8 mouse cellular contexts compared by ENCODE assay signal in genomic region chr13:62684608-62685286, GRCm38 (mm10).
DNase-seq lines count a peak whose midpoint lies in the region; ATAC-seq and TF ChIP-seq lines count a peak whose summit lies in the region.
"Not testable (repeated sequence)": the region's sequence is repeated elsewhere in the genome, so short reads cannot be mapped to it uniquely, and the experiment has no call there.

No protein-coding gene starts in this region.

- peak; percentile 100 for ATAC-seq in activated CD4-positive, CD25-positive, alpha-beta regulatory T cell, adult 4 months
- peak; percentile 98 for ATAC-seq in hindbrain, postnatal 0 days

- peak overlapping the region; percentile 50; the same call in 1 of the 2 replicates for H3K4me2 ChIP-seq in hindbrain, postnatal 0 days (ENCODE audit: low read depth, low read length)

- H3K9me3 ChIP-seq in hindbrain, postnatal 0 days (ENCODE audit: low read length): not testable (repeated sequence)

- H3K4me3 ChIP-seq in hindbrain, postnatal 0 days (ENCODE audit: low read length): peak overlapping the region; percentile 43

- not testable (repeated sequence) for TF ChIP-seq CTCF in hindbrain, postnatal 0 days (IDR thresholded peaks at IDR 0.05; ENCODE audit: low read depth)

- peak overlapping the region; percentile 21; the same call in 1 of the 2 replicates for H3K9ac ChIP-seq in hindbrain, postnatal 0 days (replicated peaks; ENCODE audit: low read length)

- WGBS in hindbrain, postnatal 0 days: 1% methylated on average over 17 of the region's 20 CpGs

- H3K36me3 ChIP-seq in hindbrain, postnatal 0 days (ENCODE audit: insufficient read depth, low read length): not testable (repeated sequence)

- not testable (repeated sequence) for H3K27me3 ChIP-seq in hindbrain, postnatal 0 days (ENCODE audit: insufficient read depth, low read length)

- peak; percentile 39 for DNase-seq in embryo, embryonic 10 days (ENCODE audit: low spot score)
- peak; percentile 3 to 8 for DNase-seq in gastrocnemius, adult 8-10 months (ENCODE audit: low spot score in 2 of 2)
- DNase-seq in hindbrain, postnatal 0 days (ENCODE audit: low spot score): peak; percentile 45
- peak; percentile 49 for DNase-seq in left cerebral cortex, adult 11 months (ENCODE audit: low spot score)
- peak; percentile 46 for DNase-seq in lung, postnatal 25 days (ENCODE audit: low spot score)
- DNase-seq in ovary, postnatal 36 days (ENCODE audit: low spot score): peak; percentile 30
- peak; percentile 42 to 44 for DNase-seq in thymus, postnatal 36 days

- not testable (repeated sequence) for H3K4me1 ChIP-seq in hindbrain, postnatal 0 days (ENCODE audit: insufficient read depth, low read length)

- peak overlapping the region; percentile 43; the same call in 1 of the 2 replicates for H3K27ac ChIP-seq in hindbrain, postnatal 0 days

Comparison
In these comparisons a context has a peak if more than half of its experiments do, and no peak if none do; other contexts are left out.
1. Peak in every context shown above with its lines: DNase-seq, ATAC-seq, H3K4me3 ChIP-seq and H3K27ac ChIP-seq.